Mouse (Mus musculus): Measurements from ENCODE around the gene Afp. TPM values are rescaled to one million over a fixed set of nuclear protein-coding genes. Genes with fewer than 3 reads are reported as not detected.

The Afp gene
- polyA plus RNA-seq, 1 experiment from 2014 or later: 123 TPM

GRCm38 (mm10) chr5:90466806-90467205, 23.7 kb upstream of the Afp start:
- ATAC-seq (replicated peaks; ENCODE audit: low FRiP score, low read depth) (no peak), DNase-seq (ENCODE audit: low spot score) (peak; percentile 49)
- Histone ChIP-seq H3K4me3 (replicated peaks; ENCODE audit: low read depth, low read length) (no peak overlapping the region), H3K9me3 (replicated peaks; ENCODE audit: low read length) (no peaks in the 10 kb centered on the region), H3K27ac (no peak overlapping the region), H3K9ac (ENCODE audit: low read depth, low read length) (no peak overlapping the region), H3K27me3 (ENCODE audit: insufficient read depth, low read length) (no peaks in the 10 kb centered on the region), H3K36me3 (ENCODE audit: insufficient read depth, low read length) (no peaks in the 10 kb centered on the region), H3K4me2 (ENCODE audit: low read length) (no peak overlapping the region), H3K4me1 (replicated peaks; ENCODE audit: insufficient read depth, low read length) (0 out of 2 replicates have a peak, but pooled peaks cover 3% of the 10 kb centered on the region)
- 45% methylated on average over 4 of the region's 4 CpGs for WGBS
- TF ChIP-seq CTCF (IDR thresholded peaks at IDR 0.05; ENCODE audit: low read depth): no peak

DNA sequence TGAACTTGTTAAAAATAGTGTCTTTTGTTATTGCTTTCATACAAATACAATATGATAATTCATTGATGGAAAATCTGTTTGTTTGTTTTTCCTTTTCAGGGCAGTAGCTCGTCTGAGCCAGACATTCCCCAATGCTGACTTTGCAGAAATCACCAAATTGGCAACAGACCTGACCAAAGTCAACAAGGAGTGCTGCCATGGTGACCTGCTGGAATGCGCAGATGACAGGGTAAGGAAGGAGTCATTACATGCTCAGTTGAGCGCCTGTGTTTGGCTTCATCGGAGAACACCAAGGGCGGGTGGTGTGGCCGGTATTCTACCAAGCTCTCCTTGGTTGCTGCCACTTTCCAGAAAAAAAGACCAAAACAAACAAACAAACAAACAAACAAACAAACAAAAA, 23.3 kb upstream of the Afp start:
- WGBS: 24% methylated on average over 6 of the region's 6 CpGs
- Histone ChIP-seq H3K27ac (no peak overlapping the region), H3K9ac (ENCODE audit: low read depth, low read length) (no peak overlapping the region), H3K9me3 (replicated peaks; ENCODE audit: low read length) (no peaks in the 10 kb centered on the region), H3K36me3 (ENCODE audit: insufficient read depth, low read length) (no peaks in the 10 kb centered on the region), H3K4me3 (replicated peaks; ENCODE audit: low read depth, low read length) (no peak overlapping the region), H3K27me3 (ENCODE audit: insufficient read depth, low read length) (no peaks in the 10 kb centered on the region), H3K4me2 (ENCODE audit: low read length) (no peak overlapping the region), H3K4me1 (replicated peaks; ENCODE audit: insufficient read depth, low read length) (0 out of 2 replicates have a peak, but pooled peaks cover 3% of the 10 kb centered on the region)
- DNase-seq (ENCODE audit: low spot score): peak; percentile 62
- ATAC-seq (replicated peaks; ENCODE audit: low FRiP score, low read depth): peak; percentile 77; the same call in 1 of the 2 replicates
- no peak for TF ChIP-seq CTCF (IDR thresholded peaks at IDR 0.05; ENCODE audit: low read depth)

- ATAC-seq (replicated peaks; ENCODE audit: low FRiP score, low read depth) (no peak), DNase-seq (ENCODE audit: low spot score) (no peak)
- WGBS: 81% methylated on average over 3 of the region's 3 CpGs
- Histone ChIP-seq H3K4me3 (replicated peaks; ENCODE audit: low read depth, low read length) (no peak overlapping the region), H3K27me3 (ENCODE audit: insufficient read depth, low read length) (no peaks in the 10 kb centered on the region), H3K27ac (no peak overlapping the region), H3K36me3 (ENCODE audit: insufficient read depth, low read length) (no peaks in the 10 kb centered on the region), H3K4me1 (replicated peaks; ENCODE audit: insufficient read depth, low read length) (0 out of 2 replicates have a peak, but pooled peaks cover 3% of the 10 kb centered on the region), H3K4me2 (ENCODE audit: low read length) (no peak overlapping the region), H3K9me3 (replicated peaks; ENCODE audit: low read length) (no peaks in the 10 kb centered on the region), H3K9ac (ENCODE audit: low read depth, low read length) (no peak overlapping the region)
- no peak for TF ChIP-seq CTCF (IDR thresholded peaks at IDR 0.05; ENCODE audit: low read depth)
These were observed 19.7 kb upstream of the Afp start for GRCm38 (mm10) chr5:90470836-90471235.

GRCm38 (mm10) chr5:90473902-90474301, 16.6 kb upstream of the Afp start:
- no peak overlapping the region for H3K27ac ChIP-seq
- no peak for ATAC-seq (replicated peaks; ENCODE audit: low FRiP score, low read depth)
- 82% methylated on average over 4 of the region's 4 CpGs for WGBS
- no peaks in the 10 kb centered on the region for H3K27me3 ChIP-seq (ENCODE audit: insufficient read depth, low read length)
- no peak for DNase-seq (ENCODE audit: low spot score)
- no peak overlapping the region for H3K4me2 ChIP-seq (ENCODE audit: low read length)
- H3K4me3 ChIP-seq (replicated peaks; ENCODE audit: low read depth, low read length): no peak overlapping the region
- no peaks in the 10 kb centered on the region for H3K9me3 ChIP-seq (replicated peaks; ENCODE audit: low read length)
- no peak for TF ChIP-seq CTCF (IDR thresholded peaks at IDR 0.05; ENCODE audit: low read depth)
- H3K9ac ChIP-seq (ENCODE audit: low read depth, low read length): no peak overlapping the region
- H3K36me3 ChIP-seq (ENCODE audit: insufficient read depth, low read length): no peaks in the 10 kb centered on the region
- H3K4me1 ChIP-seq (replicated peaks; ENCODE audit: insufficient read depth, low read length): no peaks in the 10 kb centered on the region

DNA sequence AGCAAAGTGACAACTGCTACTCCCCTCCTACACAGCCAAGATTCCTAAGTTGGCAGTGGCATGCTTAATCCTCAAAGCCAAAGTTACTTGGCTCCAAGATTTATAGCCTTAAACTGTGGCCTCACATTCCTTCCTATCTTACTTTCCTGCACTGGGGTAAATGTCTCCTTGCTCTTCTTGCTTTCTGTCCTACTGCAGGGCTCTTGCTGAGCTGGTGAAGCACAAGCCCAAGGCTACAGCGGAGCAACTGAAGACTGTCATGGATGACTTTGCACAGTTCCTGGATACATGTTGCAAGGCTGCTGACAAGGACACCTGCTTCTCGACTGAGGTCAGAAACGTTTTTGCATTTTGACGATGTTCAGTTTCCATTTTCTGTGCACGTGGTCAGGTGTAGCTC, 16.2 kb upstream of the Afp start:
- DNase-seq (ENCODE audit: low spot score) (peak; percentile 31), ATAC-seq (replicated peaks; ENCODE audit: low FRiP score, low read depth) (no peak)
- Histone ChIP-seq H3K4me2 (ENCODE audit: low read length) (no peak overlapping the region), H3K9me3 (replicated peaks; ENCODE audit: low read length) (no peaks in the 10 kb centered on the region), H3K4me1 (replicated peaks; ENCODE audit: insufficient read depth, low read length) (no peaks in the 10 kb centered on the region), H3K27me3 (ENCODE audit: insufficient read depth, low read length) (no peaks in the 10 kb centered on the region), H3K36me3 (ENCODE audit: insufficient read depth, low read length) (no peaks in the 10 kb centered on the region), H3K9ac (ENCODE audit: low read depth, low read length) (no peak overlapping the region), H3K4me3 (replicated peaks; ENCODE audit: low read depth, low read length) (no peak overlapping the region), H3K27ac (no peak overlapping the region)
- 69% methylated on average over 5 of the region's 5 CpGs for WGBS
- TF ChIP-seq CTCF (IDR thresholded peaks at IDR 0.05; ENCODE audit: low read depth): no peak

DNA sequence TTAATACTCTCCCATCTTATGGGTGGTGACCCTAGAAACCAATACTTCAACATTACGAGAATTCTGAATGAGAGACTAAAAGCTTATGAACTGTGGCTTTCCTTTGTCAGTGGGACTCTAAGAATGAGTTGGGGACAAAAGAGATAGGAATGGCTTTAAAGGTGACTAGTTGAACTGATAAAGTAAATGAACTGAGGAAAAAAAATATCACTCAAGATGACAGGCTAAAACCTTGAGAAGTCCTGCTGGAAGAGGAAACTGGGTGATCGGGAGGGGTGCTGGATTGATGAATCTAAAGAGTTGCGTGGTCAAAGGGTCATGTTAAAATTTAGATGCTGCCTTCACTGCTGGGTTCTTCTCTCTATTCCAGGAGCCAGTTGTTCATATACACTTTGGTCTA, 13.8 kb upstream of the Afp start:
- Histone ChIP-seq H3K4me2 (ENCODE audit: low read length) (no peak overlapping the region), H3K27ac (no peak overlapping the region), H3K9me3 (replicated peaks; ENCODE audit: low read length) (no peaks in the 10 kb centered on the region), H3K27me3 (ENCODE audit: insufficient read depth, low read length) (no peaks in the 10 kb centered on the region), H3K4me1 (replicated peaks; ENCODE audit: insufficient read depth, low read length) (no peaks in the 10 kb centered on the region), H3K4me3 (replicated peaks; ENCODE audit: low read depth, low read length) (no peak overlapping the region), H3K9ac (ENCODE audit: low read depth, low read length) (no peak overlapping the region), H3K36me3 (ENCODE audit: insufficient read depth, low read length) (no peaks in the 10 kb centered on the region)
- ATAC-seq (replicated peaks; ENCODE audit: low FRiP score, low read depth): no peak
- WGBS: 66% methylated on average over 3 of the region's 3 CpGs
- no peak for TF ChIP-seq CTCF (IDR thresholded peaks at IDR 0.05; ENCODE audit: low read depth)
- DNase-seq (ENCODE audit: low spot score): no peak

Measured in kidney, postnatal 0 days (tissue).